Mouse (Mus musculus): Measurements from ENCODE around the gene Spg11. TPM values are rescaled to one million over a fixed set of nuclear protein-coding genes. Genes with fewer than 3 reads are reported as not detected.
A peak's percentile ranks its signal among the peaks of the same experiment; 100 is the strongest.
"Not testable (repeated sequence)": the region's sequence is repeated elsewhere in the genome, so short reads cannot be mapped to it uniquely, and the experiment has no call there.

Spg11 gene
- total RNA-seq, 4 experiments from 2014 or later, result 20.0 to 25.0 (median 23.5) TPM

GRCm38 (mm10) chr2:122143111-122143510 is 24.9 kb upstream of the Spg11 start:
- no peak for DNase-seq

- no peak for DNase-seq
Observed at GRCm38 (mm10) chr2:122141332-122141967, 23.3 kb upstream of the Spg11 start.

GRCm38 (mm10) chr2:122140815-122141214 is 22.6 kb upstream of the Spg11 start:
- DNase-seq, result no peak

GRCm38 (mm10) chr2:122137839-122138465 is 19.8 kb upstream of the Spg11 start:
- no peak for DNase-seq

- no peak for DNase-seq
Observed at GRCm38 (mm10) chr2:122132618-122133017, 14.4 kb upstream of the Spg11 start.

- no peak for DNase-seq
Observed at GRCm38 (mm10) chr2:122132078-122132477, 13.9 kb upstream of the Spg11 start.

- DNase-seq, result no peak
Observed at GRCm38 (mm10) chr2:122127635-122128034, 9.4 kb upstream of the Spg11 start.

- no peak for DNase-seq
Observed at GRCm38 (mm10) chr2:122126765-122127347, 8.7 kb upstream of the Spg11 start.

- DNase-seq, result no peak
Observed at GRCm38 (mm10) chr2:122125680-122126572, 7.7 kb upstream of the Spg11 start.

DNA sequence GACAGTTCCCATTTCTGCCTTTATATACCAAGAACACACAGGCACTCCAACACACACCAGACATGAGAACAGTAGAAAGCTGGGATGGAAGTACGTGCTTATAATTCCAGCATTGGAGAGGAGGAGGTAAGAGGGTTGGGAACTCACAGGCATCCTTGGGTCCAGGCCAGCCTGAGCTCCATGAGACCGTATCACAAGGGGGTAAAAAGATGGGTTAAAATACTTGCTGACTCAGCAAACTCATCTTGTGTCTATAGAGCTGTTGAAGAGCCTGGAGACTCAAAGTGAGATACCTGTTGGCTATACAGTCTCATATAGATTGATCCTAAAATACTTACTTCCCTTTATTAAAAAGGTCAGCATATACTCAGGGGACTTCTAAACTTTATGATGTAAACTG is 1.3 kb downstream of the Spg11 start:
- DNase-seq, result no peak

GRCm38 (mm10) chr2:122109714-122110113 is 8.5 kb downstream of the Spg11 start:
- DNase-seq, result no peak

DNA sequence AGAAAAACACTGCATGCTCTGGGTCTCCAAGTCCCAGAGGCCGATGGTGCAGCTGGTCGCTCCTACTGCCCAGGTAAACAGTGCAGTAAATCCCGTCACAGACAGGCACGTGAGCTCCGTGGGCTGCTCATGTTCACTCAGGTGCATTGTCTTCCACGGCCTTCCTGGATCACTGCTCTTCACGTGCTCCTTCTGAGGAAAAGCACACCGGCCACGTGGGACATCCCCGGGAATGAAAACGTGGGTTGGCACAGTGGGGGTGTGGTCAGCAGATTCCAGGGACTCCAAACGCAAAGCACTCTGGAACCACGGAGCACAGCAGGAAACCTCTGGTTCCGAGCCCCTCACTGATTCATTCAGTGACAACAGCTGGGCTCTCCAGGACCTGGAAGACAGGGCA is 10.1 kb downstream of the Spg11 start:
- no peak for DNase-seq

DNA sequence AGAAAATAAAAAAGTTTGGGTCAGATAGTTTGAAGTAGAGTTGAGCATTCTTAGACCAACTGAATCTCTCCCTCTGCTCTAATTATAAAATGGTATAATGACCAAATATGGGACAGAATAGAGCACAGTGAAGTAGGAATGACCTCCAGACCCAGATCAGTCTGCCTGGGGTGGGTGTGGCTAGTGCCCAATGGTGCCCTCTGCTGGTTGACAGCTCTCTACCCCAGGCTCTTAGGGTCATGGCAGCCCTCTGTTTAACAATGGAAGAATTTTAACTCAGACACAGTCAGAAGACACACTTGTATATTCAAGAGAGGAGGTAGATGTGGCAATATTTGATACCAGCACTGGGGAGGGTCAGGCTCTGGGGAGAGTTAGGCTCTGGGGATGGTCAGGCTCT is 16.1 kb downstream of the Spg11 start:
- DNase-seq, result peak; percentile 11

GRCm38 (mm10) chr2:122097686-122098085 is 20.5 kb downstream of the Spg11 start:
- DNase-seq, result not testable (repeated sequence)

DNA sequence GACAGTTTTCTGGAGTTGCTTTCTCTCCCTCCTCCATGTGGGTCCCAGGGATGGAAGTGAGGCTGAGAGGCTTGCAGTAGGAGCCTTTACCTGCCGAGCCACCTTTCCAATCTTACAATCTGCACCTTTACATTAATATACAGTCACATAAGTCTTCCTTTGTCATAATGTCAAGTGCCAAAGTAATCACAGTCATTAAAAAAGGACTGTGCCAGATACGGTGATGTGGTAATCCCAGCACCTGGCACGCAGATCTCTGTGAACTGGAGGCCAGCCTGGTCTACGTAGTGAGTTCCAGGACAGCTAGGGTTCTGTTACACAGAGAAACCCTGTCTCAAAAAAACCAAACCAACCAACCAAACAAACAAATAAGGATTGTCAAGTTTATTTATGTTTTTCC is 24.3 kb downstream of the Spg11 start:
- DNase-seq, result no peak

- no peak for DNase-seq
Observed at GRCm38 (mm10) chr2:122086446-122086845, 31.7 kb downstream of the Spg11 start.

DNA sequence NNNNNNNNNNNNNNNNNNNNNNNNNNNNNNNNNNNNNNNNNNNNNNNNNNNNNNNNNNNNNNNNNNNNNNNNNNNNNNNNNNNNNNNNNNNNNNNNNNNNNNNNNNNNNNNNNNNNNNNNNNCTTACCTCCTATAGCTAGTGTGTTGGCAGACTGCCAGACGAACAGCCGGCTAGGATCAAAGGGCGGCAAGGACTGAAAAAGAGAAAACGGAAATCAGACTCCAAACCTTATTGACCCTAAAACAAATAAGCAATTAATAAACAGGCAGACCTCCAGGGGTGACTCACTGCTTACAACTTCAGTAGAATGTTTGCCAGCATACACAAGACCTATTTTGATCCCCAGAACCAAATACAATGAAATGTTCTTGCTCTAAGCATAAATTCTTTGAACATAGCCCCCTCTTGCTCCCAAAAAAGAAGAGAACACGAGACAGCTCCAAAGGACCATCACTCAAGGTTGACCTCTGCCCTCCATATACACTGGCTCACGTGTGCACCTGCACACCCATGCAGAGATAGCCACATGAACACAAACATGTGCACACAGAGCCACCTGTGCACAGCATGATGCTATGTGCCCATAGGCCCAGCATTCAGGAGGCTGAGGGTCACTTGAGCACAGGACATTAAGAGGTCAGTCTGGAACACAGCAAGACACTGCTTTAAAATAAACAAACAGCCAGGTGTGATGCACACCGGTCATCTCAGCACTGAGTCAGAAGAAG is 36.3 kb downstream of the Spg11 start:
- DNase-seq, result no peak

- DNase-seq, result no peak
Observed at GRCm38 (mm10) chr2:122069922-122070321, 48.3 kb downstream of the Spg11 start.

- no peak for DNase-seq
Observed at GRCm38 (mm10) chr2:122069144-122069912, 48.9 kb downstream of the Spg11 start.

GRCm38 (mm10) chr2:122066241-122066640 is 51.9 kb downstream of the Spg11 start:
- no peak for DNase-seq

DNA sequence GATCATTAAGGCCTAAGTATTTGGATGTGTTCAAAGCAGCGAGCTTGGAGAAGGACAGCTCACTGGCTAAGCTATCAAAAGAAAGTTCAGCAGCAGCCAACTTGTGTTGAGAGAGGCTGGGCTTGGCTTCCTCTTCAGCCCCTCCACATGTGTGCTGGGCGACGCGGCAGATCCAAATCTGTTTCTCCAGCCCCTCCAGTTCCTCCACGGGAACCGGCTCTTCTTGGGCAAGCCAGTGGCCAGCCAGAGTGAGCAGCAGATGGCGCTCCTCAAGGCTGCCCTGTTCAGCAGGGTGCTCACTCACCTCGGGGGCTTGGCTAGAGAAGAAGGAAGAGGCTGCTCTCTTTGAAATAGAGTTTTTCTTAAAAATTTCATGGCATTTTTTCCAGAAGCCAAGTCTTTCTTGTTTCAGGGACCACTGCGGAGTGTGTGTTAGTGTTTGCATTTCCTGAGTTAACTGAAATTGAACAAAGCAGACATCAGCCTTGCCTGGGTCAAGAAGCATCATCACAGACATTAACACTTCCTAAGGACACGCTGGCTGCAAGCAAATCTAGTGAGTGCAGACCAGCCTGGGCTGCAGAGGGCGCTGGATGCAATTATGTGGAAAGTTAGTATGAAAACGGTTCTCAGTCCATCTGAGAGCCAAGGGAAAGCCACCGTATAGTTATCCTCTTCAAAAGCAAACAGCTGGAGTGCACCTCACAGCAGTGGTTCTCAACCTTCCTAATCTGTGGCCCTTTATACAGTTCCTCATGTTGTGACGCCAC is 52.8 kb downstream of the Spg11 start:
- no peak for DNase-seq
